Mouse (Mus musculus): ENCODE data around the gene Med13l. TPM values are rescaled to one million over a fixed set of nuclear protein-coding genes. Genes with fewer than 3 reads are reported as not detected.

The Med13l gene
- total RNA-seq (2022), result 10 to 100 TPM; 24.6 to 32.4 (median 26.1) TPM

- peak; percentile 33 to 49 for DNase-seq (ENCODE audit: low spot score in 2 of 2)
Measured at GRCm38 (mm10) chr5:118560385-118561085, at the start of gene Med13l. Gene Med13l, plus strand, starts transcription at chr5:118560679.

GRCm38 (mm10) chr5:118510969-118511368 lies 49.5 kb upstream of the Med13l start:
- no peak for DNase-seq (ENCODE audit: low spot score in 2 of 2)

DNA sequence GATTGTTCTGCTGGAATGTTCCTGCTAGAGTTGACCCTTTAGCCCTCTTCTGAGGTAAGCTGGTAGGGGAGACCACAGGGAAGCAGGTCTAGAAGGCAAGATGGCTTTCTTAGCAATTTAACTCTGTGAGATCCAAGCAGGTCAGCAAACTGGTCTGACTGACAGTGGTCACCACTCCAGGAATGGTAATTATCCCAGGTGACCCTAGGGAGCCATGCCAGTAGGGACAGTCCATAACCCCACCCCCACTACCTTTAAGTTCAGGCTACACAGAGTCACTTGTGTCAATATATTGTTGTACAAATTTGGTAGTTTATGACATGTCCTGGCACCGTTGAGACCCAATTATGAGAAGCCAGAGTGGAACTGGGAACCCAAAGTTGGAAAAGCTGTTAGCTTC lies 47.5 kb upstream of the Med13l start:
- no peak for DNase-seq (ENCODE audit: low spot score in 2 of 2)

GRCm38 (mm10) chr5:118513629-118514526 lies 46.6 kb upstream of the Med13l start:
- peak; percentile 78 to 81 for DNase-seq (ENCODE audit: low spot score in 2 of 2)

DNA sequence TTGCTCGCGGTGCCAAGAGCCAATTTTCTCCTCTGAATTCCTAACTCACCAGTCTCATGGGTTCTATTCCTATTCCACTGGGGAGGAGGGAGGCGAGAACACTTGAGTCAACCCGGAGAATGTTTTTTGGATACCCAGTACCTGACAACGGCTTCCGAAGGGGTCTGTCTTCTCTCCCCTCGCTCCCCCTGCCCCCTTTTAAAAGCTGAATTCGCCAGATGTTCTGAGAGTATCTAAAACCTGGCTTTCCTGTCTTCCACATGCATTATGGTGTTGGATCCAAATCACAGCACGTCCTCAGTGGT lies 46.0 kb upstream of the Med13l start:
- no peak for DNase-seq (ENCODE audit: low spot score in 2 of 2)

DNA sequence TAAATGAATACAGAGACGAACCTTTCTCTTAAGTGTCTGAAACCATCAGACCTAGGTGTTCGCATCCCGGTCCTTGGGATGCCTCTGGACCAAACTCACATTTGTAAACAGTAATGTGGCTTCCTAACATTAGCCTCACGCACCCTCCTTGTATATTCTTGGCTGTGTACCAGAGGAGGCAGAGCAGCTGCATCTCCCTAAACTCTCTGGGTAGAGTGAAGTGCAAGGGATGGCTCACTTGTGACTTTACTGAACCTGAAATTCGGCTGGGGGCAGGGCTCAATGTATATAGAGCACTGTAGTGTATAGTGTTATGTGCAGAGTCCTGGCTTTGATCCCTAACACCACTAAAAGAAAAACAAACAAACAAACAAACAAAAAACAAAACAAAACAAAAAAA lies 45.6 kb upstream of the Med13l start:
- no peak for DNase-seq (ENCODE audit: low spot score in 2 of 2)

DNA sequence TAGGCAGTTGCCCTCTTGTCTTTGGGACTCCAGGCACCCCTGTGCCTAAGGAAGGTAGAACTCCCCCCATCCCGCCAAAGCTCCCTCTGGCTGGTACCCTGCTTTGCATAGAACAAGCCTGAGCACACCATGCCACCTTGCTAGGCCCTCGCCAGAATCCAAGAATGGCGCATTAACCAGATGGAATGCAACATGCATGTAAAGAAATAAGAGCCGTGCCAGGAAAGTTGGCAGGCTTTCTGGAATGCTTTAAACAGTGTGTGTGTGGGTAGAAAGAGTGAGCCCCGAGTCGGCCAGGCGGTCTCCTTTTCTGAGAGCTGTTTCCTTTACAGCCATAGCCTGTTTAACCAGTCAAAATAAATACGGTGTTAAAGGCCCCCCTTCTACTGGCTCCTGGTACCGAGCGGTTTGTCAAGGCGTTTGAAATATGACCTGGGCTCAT lies 45.2 kb upstream of the Med13l start:
- no peak for DNase-seq (ENCODE audit: low spot score in 2 of 2)

DNA sequence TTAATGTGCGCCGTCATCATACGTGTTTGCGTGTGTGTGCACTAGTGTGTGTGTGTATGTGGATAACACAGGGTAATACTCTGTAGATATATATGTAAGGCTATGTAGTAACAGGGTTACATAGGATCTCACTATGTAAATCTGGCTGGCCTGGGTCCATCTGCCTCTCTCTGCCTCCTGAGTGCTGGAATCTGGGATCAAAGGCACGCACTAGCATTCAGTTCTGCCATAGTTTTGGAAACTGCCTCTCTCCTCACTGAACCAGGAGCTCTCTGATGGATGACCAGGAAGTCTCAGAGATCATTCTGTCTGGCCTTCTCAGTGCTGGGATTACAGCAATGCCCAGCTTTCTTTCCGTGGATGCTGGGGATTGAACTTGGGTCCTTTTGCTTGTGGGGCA lies 44.4 kb upstream of the Med13l start:
- DNase-seq (ENCODE audit: low spot score in 2 of 2), result no peak

DNA sequence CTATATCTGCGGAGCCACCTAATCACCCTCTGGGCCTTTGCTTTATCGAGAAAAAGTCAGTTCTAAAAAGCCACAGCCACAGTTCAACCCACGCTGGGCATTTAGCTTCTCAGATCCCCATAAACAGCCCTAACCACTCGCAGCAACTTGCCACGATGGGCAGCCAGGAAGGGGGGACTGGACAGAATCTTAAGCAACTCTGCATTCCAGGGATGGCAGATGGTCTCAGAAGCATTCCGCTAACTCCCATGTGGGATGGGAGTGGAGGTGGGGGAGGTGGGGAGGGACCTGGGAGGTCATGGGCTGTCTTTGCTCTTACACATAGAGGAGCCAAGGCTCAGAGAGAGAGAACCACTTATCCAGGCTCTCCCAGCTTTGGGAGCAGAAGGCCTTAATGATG lies 44.0 kb upstream of the Med13l start:
- no peak for DNase-seq (ENCODE audit: low spot score in 2 of 2)

DNA sequence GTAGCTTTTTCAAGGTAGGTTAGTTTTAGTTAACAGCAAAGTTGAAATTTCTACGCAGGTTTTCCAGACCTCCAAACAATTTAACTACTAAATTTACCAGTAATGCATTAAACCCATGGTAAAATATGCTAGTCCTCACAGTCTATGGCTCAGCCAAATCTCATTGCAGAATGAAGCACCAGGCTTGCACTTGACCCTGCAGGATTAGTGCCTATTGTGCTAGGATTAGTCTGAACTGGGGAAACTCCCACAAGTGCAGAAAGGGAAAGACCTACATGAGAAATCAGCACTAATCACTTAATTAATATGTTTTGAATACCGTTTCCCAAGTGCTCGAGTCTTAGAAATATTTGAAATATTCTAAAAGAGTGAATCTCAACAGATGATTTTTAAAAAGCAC lies 40.0 kb upstream of the Med13l start:
- no peak for DNase-seq (ENCODE audit: low spot score in 2 of 2)

GRCm38 (mm10) chr5:118524400-118524799 lies 36.1 kb upstream of the Med13l start:
- DNase-seq (ENCODE audit: low spot score in 2 of 2), result no peak

GRCm38 (mm10) chr5:118525634-118526033 lies 34.8 kb upstream of the Med13l start:
- DNase-seq (ENCODE audit: low spot score in 2 of 2), result no peak

- no peak for DNase-seq (ENCODE audit: low spot score in 2 of 2)
Measured at GRCm38 (mm10) chr5:118526504-118526903, 34.0 kb upstream of the Med13l start.

DNA sequence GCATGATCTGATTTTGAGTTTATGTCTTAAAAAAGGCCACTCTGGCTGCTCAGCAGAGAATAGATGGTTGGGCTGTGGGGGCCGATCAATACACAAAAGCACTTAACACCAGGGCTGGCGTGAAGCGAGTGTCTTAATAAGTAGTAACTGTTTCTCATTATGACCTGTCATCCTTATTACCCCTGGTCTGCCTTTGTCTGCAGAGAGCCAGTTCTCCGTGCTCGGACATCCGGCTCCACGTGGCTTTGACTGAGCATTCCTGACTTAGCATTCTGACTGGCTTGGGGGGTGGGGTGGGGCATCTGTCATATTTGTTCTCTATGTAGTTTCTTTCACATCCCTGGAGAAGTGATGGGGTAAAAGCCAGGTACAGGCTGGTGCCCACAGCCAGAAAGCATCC lies 31.2 kb upstream of the Med13l start:
- DNase-seq (ENCODE audit: low spot score in 2 of 2), result no peak

DNA sequence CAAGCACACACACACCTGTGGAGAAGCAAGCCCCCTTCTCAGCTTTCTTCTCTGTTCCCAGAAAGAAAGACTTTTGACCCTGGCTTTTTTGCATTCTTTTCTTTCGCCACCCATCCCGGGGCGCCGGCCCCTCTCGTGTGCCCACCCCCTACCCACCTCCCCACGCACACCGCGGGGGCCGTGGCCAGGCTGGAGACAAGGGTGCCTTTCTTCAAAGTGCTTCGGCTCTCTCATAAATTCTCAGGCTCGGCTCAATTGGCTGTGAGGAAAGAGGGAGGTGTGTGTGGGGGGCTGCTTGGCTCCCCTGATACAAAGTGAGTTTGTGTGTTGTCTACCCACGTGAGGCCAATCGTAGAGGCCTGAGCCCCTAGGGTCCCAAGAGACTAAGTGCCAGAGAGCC lies 28.4 kb upstream of the Med13l start:
- no peak for DNase-seq (ENCODE audit: low spot score in 2 of 2)

GRCm38 (mm10) chr5:118532659-118533058 lies 27.8 kb upstream of the Med13l start:
- no peak for DNase-seq (ENCODE audit: low spot score in 2 of 2)

GRCm38 (mm10) chr5:118534407-118534921 lies 26.0 kb upstream of the Med13l start:
- DNase-seq (ENCODE audit: low spot score in 2 of 2), result no peak

GRCm38 (mm10) chr5:118535130-118535529 lies 25.3 kb upstream of the Med13l start:
- DNase-seq (ENCODE audit: low spot score in 2 of 2), result peak in 1 of 2 experiments; percentile 15

- no peak for DNase-seq (ENCODE audit: low spot score in 2 of 2)
Measured at GRCm38 (mm10) chr5:118538487-118538886, 22.0 kb upstream of the Med13l start.

DNA sequence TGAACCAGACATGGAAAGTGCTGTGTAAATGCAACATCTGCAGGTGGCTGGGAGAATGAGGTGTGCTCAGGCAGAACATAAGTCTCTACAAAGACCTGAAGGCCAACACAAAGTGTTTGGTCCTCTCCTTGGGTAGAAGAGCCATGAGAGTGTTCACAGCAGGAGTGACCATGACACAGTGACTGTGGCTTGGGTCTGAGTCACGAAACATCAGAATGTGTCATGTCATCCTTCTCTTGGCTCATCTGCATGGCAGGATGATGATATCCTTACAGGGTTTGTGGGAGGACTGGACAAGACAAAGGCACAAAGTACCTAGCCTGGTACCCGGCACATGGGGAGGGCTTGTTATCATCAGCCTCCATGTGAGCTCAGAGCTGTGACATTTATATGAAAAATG lies 16.7 kb upstream of the Med13l start:
- no peak for DNase-seq (ENCODE audit: low spot score in 2 of 2)

- DNase-seq (ENCODE audit: low spot score in 2 of 2), result no peak
Measured at GRCm38 (mm10) chr5:118550493-118550892, 10.0 kb upstream of the Med13l start.

GRCm38 (mm10) chr5:118553290-118553689 lies 7.2 kb upstream of the Med13l start:
- no peak for DNase-seq (ENCODE audit: low spot score in 2 of 2)

GRCm38 (mm10) chr5:118555305-118555704 lies 5.2 kb upstream of the Med13l start:
- DNase-seq (ENCODE audit: low spot score in 2 of 2), result no peak
